Mouse (Mus musculus) forebrain, embryonic 11.5 days (tissue): ENCODE results near the gene Mcm9. TPM values are rescaled to one million over a fixed set of nuclear protein-coding genes. Genes with fewer than 3 reads are reported as not detected.

ENCODE experiments used
- ATAC-seq: fragments of 200-750 bp; cut with Nextera tagmentation; replicated peaks from 2 replicates; pipeline ENCODE4 v1.8.0; 2017; ENCODE audit warnings: moderate TSS enrichment; ENCODE audit not compliant: low FRiP score
- DNase-seq: peaks from one replicate; pipeline ENCODE4 v3.0.0-alpha.2; 2017; ENCODE audit warnings: low spot score
- H3K27ac ChIP-seq: fragments of 300-500 bp; sonication (generic); 2 replicates; pipeline ENCODE4 v1.5.1; 2014; ENCODE audit warnings: low read depth, low read length
- H3K27me3 ChIP-seq: fragments of 300-500 bp; sonication (generic); 2 replicates; pipeline ENCODE4 v1.6.1; 2014; ENCODE audit warnings: mild to moderate bottlenecking, low read length, mixed read lengths; ENCODE audit not compliant: control insufficient read depth, insufficient read depth
- H3K36me3 ChIP-seq: fragments of 300-500 bp; sonication (generic); 2 replicates; pipeline ENCODE4 v1.6.1; 2014; ENCODE audit warnings: mild to moderate bottlenecking, low read length, moderate library complexity, mixed read lengths; ENCODE audit not compliant: control insufficient read depth, insufficient read depth
- H3K4me1 ChIP-seq: fragments of 300-500 bp; sonication (generic); replicated peaks from 2 replicates; pipeline ENCODE4 v1.6.1; 2014; ENCODE audit warnings: low read length, mixed read lengths; ENCODE audit not compliant: control insufficient read depth, insufficient read depth
- H3K4me2 ChIP-seq: fragments of 300-500 bp; sonication (generic); 2 replicates; pipeline ENCODE4 v1.6.1; 2014; ENCODE audit warnings: low read depth, mild to moderate bottlenecking, low read length, moderate library complexity, mixed read lengths; ENCODE audit not compliant: severe bottlenecking
- H3K4me3 ChIP-seq: fragments of 300-500 bp; sonication (generic); 2 replicates; pipeline ENCODE4 v1.5.1; 2014; ENCODE audit warnings: low read depth, low read length
- H3K9ac ChIP-seq: fragments of 300-500 bp; sonication (generic); 2 replicates; pipeline ENCODE4 v1.6.1; 2014; ENCODE audit warnings: low read length
- H3K9me3 ChIP-seq: fragments of 300-500 bp; sonication (generic); 2 replicates; pipeline ENCODE4 v1.6.1; 2016; ENCODE audit warnings: low read length, mixed read lengths; ENCODE audit not compliant: control insufficient read depth
- WGBS: fragments of 180-500 bp; shearing (Covaris S2); extraction: QIAGEN DNeasy Blood & Tissue Kit; methylation state at CpG from one replicate; pipeline ENCODE4 v1.1.7; 2014; 5-methylcytosine and 5-hydroxymethylcytosine counted together
- polyA plus RNA-seq: library from polyadenylated mRNA; unstranded; fragments of >200 nt; fragmentation: Nextera tagmentation; extraction: Ambion mirVana; gene quantifications from 2 replicates; pipeline ENCODE4 v1.2.1, GENCODE M21; 2014

Mcm9 gene
- polyA plus RNA-seq, 1 experiment from 2014 or later = 17.5 TPM

DNA sequence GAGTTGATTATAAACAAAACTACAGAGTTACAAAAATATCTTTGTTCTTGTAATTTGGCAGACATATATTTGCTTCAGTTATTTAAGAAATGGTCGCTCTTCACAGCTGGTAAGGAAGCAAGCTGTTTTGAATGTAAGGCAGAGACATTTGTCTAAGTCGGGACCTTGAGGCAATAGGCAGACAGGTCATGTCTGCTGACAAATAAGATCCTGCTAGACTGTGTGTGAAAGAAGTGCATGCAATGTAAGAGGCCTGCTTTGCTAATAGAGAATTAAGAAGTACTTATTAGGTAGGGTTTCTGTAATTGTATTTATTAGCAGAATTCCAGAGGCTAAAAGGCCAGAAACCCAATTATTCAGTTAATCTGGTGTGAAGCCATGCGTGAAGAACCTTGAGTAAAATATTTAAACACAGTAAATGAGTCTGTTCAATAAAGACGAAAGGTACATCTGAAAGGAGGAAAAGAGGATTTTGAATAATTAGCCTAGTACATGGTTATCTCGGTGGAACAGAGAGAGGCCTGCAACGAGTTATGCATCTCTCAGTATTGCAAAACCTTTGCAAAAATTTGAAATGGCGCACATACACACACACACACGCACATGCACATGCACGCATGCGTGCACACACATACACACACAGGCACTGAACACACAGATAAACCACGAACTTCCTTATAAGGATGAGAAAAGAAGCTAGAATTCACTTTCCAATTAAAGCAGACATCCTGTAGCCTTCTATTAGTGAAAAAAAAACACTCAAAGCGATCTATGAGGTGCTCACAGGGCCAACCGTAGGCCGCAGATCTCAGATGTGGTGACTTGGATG is 112.3 kb downstream of the Mcm9 start:
- H3K27me3 ChIP-seq = peaks cover 3% of the 10 kb centered on the region; the same call in 1 of the 2 replicates
- ATAC-seq (peak; percentile 48; the same call in 1 of the 2 replicates), DNase-seq (no peak)

DNA sequence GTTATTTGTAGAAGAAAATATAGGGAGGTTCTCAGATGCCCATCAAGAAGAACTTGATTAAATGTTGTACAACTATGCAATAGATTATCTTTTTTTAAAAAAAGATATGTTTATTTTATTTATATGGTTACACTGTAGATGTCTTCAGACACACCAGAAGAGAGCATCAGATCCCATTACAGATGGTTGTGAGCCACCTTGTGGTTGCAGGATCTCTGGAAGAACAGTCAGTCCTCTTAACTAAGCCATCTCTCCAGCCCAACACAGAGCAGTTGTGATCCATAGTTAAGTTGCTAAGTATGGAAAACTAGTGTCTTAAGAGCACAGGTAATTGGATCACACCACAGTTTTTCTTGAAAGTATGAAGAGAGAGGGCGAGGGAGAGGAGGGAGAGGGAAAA is 117.7 kb downstream of the Mcm9 start:
- Histone ChIP-seq H3K27me3 (no peaks in the 10 kb centered on the region), H3K4me2 (no peak overlapping the region), H3K4me3 (no peak overlapping the region), H3K4me1 (no peaks in the 10 kb centered on the region), H3K9ac (no peak overlapping the region), H3K36me3 (no peaks in the 10 kb centered on the region), H3K9me3 (no peaks in the 10 kb centered on the region), H3K27ac (no peak overlapping the region)
- ATAC-seq (no peak), DNase-seq (no peak)
- WGBS = no CpG with 5 or more reads among the region's 1 CpGs

More for the DNA sequence above, 112.3 kb downstream of the Mcm9 start:
- WGBS = 52% methylated on average over 14 of the region's 14 CpGs
- Histone ChIP-seq H3K4me2 (no peak overlapping the region), H3K4me3 (no peak overlapping the region), H3K4me1 (peaks cover 6% of the 10 kb centered on the region; the same call in 1 of the 2 replicates), H3K27ac (no peak overlapping the region), H3K9ac (peak overlapping the region; percentile 16; the same call in 1 of the 2 replicates), H3K36me3 (no peaks in the 10 kb centered on the region), H3K9me3 (no peaks in the 10 kb centered on the region)

DNA sequence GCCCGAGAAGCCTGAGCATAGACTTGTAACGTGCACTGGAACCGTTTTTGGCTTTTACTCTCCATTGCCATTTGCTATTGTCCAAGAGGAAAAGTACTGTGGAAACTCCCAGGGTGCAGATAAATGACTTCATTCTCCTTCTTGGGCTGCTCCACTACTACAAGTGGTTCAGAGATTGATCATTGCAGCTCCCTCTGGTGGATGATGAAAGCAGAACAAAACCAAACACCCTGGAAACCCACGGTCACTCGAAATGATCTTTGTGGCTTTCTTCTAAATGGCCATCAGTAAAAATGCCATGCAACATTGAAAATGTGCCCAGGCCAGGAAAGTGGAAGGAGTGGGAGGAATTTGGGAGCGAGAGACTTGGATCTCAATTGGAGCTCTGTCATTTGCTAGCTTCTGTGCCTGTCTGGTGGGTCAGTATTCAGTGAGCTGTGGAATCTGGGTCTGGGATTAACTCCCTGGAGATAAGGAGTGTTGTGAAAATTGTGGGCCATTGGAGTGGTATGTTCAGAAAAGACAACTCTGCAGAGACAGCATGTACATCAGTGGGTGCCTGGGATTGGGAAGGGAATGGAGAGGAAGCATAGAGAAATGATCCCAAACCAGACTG is 121.0 kb downstream of the Mcm9 start:
- no peak overlapping the region for H3K4me2 ChIP-seq
- no peak overlapping the region for H3K9ac ChIP-seq
- 34% methylated on average over 6 of the region's 6 CpGs for WGBS
- no peak overlapping the region for H3K27ac ChIP-seq
- DNase-seq = peak; percentile 58
- no peaks in the 10 kb centered on the region for H3K27me3 ChIP-seq
- no peaks in the 10 kb centered on the region for H3K36me3 ChIP-seq
- H3K9me3 ChIP-seq = no peaks in the 10 kb centered on the region
- H3K4me3 ChIP-seq = no peak overlapping the region
- ATAC-seq = peak; percentile 65
- H3K4me1 ChIP-seq = no peaks in the 10 kb centered on the region

DNA sequence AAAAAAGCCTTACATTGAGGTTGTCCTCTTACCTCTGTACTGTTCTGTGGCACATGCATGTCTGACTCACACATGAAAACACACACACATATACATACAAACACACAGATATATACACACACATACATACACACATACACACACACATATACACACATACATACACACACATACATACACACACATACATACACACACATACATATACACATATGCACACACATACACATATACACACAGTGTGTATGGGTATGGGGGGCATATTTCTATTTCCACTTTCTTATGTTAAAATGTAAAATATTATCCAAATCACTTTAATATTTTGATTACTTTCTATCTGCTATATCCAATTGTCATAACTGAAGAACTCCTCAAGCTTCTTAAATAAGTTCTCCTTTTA is 121.6 kb downstream of the Mcm9 start:
- Histone ChIP-seq H3K4me1 (no peaks in the 10 kb centered on the region), H3K27me3 (no peaks in the 10 kb centered on the region), H3K27ac (no peak overlapping the region), H3K9me3 (no peaks in the 10 kb centered on the region), H3K4me2 (no peak overlapping the region), H3K4me3 (no peak overlapping the region), H3K9ac (no peak overlapping the region), H3K36me3 (no peaks in the 10 kb centered on the region)
- DNase-seq (no peak), ATAC-seq (no peak)

DNA sequence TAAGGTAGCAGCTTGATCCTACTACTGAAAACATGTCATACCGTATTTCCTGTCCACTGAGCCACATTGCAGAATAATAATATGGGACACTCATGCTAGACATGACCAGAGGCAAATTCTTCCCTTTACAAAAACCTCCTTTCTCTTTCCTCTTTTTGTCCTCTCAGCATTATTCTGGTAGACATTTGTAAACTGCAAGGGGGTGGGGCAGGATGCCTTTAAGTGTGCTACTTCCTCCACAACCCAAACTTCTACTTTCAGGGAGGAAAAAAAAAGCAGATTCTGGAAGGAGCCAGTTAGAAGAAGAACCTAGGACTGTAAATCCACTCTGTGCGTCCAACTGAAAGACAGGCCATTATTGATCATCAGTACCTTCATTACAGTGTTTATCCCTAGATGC is 124.7 kb downstream of the Mcm9 start:
- Histone ChIP-seq H3K27ac (no peak overlapping the region), H3K9ac (no peak overlapping the region), H3K4me3 (no peak overlapping the region), H3K27me3 (no peaks in the 10 kb centered on the region), H3K4me2 (no peak overlapping the region), H3K36me3 (no peaks in the 10 kb centered on the region), H3K4me1 (0 out of 2 replicates have a peak, but pooled peaks cover 2% of the 10 kb centered on the region), H3K9me3 (no peaks in the 10 kb centered on the region)
- ATAC-seq (no peak), DNase-seq (no peak)
- WGBS = 62% methylated on average over 2 of the region's 2 CpGs

DNA sequence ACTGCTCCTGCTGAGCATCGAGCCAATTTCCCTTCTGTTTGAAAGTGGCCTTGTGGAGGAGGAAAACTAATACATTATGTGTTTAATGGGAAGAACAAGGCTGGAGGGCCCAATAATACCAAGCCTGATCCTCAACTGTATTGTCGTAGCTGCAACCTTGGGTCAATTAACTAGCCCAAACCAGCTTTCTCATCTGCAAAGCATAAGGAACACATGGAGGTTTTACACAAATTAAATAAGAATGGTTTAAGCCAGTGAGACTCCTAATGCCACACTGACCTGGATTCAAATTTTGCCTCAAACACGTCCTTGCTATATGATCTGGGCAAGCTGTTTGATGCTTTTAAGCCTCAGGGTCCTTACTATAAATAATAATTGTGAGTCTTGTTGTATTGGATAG is 125.2 kb downstream of the Mcm9 start:
- Histone ChIP-seq H3K4me3 (no peak overlapping the region), H3K4me1 (0 out of 2 replicates have a peak, but pooled peaks cover 2% of the 10 kb centered on the region), H3K27me3 (no peaks in the 10 kb centered on the region), H3K9ac (no peak overlapping the region), H3K27ac (no peak overlapping the region), H3K36me3 (no peaks in the 10 kb centered on the region), H3K9me3 (no peaks in the 10 kb centered on the region), H3K4me2 (no peak overlapping the region)
- no peak for DNase-seq
- ATAC-seq = no peak
- WGBS = 73% methylated on average over 3 of the region's 3 CpGs

DNA sequence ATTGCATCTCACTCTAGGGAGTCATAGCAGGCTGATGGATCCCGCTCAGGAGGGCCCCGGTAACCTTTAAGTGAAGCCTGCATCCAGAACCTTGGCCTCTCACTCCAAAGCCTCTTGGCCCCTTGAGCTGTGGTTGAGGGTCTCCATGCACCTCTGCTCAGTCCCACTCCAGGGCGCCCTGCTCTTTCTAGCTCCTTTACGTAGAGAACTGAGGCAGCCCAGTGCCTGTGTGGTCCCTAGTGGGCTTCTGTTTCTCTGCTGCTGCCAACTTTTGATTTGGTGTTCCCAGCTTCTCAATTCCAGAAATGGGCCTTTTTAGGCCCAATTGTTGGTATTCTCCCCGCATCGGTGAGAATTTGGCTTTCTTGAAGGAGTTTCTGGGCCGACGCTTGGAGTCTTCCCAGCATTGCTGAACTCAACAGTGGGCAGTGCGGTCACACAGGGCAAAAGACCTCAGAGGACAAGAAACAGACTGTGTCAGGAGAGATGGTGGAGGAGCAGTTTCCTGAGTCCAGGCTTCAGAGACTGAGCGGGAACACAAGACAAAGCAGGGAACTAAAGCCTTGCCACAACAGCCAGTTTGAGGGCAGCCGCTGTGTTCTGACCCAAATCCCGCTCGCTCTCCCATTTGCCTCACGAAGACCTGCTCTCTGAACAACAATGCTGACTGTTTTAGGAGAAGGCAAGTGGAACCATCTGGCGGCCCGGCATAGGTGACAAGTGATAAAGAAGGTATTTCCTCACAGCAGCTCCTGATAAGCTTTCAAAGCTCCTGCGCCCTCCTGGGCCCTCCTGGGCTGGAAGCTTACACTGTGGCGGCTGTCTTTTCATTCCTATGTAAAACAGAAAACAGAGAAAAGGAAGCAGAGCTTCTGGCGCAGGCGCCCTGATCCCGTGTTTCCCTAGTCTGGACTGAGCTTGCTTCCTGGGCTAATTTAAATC is 127.1 kb downstream of the Mcm9 start:
- H3K27ac ChIP-seq = no peak overlapping the region
- DNase-seq (no peak), ATAC-seq (peak; percentile 53; the same call in 1 of the 2 replicates)
- H3K36me3 ChIP-seq = no peaks in the 10 kb centered on the region
- no peaks in the 10 kb centered on the region for H3K9me3 ChIP-seq
- H3K4me2 ChIP-seq = peak overlapping the region; percentile 32; the same call in 1 of the 2 replicates
- peak overlapping the region; percentile 47 for H3K9ac ChIP-seq
- H3K4me3 ChIP-seq = no peak overlapping the region
- H3K4me1 ChIP-seq = 0 out of 2 replicates have a peak, but pooled peaks cover 2% of the 10 kb centered on the region
- WGBS = 42% methylated on average over 21 of the region's 21 CpGs
- no peaks in the 10 kb centered on the region for H3K27me3 ChIP-seq

DNA sequence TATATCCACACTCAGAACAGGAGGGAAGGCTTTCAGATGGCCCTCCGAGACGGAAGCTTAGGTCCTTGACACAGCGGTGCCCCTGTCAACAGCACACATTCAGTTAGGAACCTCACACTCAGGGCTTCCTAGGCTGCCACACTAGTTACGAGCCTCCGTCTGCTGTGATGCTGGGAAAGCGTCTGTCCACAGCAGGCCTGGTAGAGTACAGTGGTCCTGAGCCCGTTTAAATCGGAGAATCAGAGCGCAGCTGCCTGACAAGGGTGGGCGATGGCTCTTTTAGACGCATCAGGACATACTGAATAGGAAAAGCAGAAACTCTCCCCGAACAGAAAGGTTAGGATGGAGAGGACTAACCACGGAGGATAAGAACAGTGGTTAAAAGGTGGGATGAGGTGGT is 127.8 kb downstream of the Mcm9 start:
- H3K4me1 ChIP-seq = 0 out of 2 replicates have a peak, but pooled peaks cover 2% of the 10 kb centered on the region
- H3K4me3 ChIP-seq = no peak overlapping the region
- no peak overlapping the region for H3K4me2 ChIP-seq
- no peak overlapping the region for H3K9ac ChIP-seq
- no peak for ATAC-seq
- H3K9me3 ChIP-seq = no peaks in the 10 kb centered on the region
- 86% methylated on average over 13 of the region's 13 CpGs for WGBS
- H3K36me3 ChIP-seq = no peaks in the 10 kb centered on the region
- H3K27ac ChIP-seq = no peak overlapping the region
- no peak for DNase-seq
- no peaks in the 10 kb centered on the region for H3K27me3 ChIP-seq
